In genomic region chr1:39536701-39537100, GRCm38 (mm10) we compare ENCODE assay signal across 8 mouse cellular contexts. TPM values are rescaled to one million over a fixed set of nuclear protein-coding genes. Genes with fewer than 3 reads are reported as not detected.
DNase-seq lines count a peak whose midpoint lies in the region; ATAC-seq and TF ChIP-seq lines count a peak whose summit lies in the region.

No protein-coding gene starts in this region.

- peak overlapping the region; percentile 88 for H3K4me2 ChIP-seq in liver, embryonic 11.5 days

- no peak for TF ChIP-seq CTCF in spleen, adult 2 months (IDR thresholded peaks at IDR 0.05; ENCODE audit: extremely low read depth, insufficient read depth, insufficient read length, insufficient replicate concordance)

- peaks cover 9% of the 10 kb centered on the region for H3K9me3 ChIP-seq in erythroblast, embryonic 14.5 days (ENCODE audit: control insufficient read depth, low read length)
- peaks cover 6% of the 10 kb centered on the region for H3K9me3 ChIP-seq in liver, embryonic 11.5 days (ENCODE audit: control insufficient read depth, low read length)

- peak overlapping the region; percentile 87 for H3K9ac ChIP-seq in liver, embryonic 11.5 days (ENCODE audit: low read depth, low read length)

- H3K27me3 ChIP-seq in erythroblast, embryonic 14.5 days (ENCODE audit: control insufficient read depth), result no peaks in the 10 kb centered on the region; the same call in 1 of the 2 replicates
- no peaks in the 10 kb centered on the region for H3K27me3 ChIP-seq in spleen, adult 2 months (ENCODE audit: control insufficient read depth, insufficient read depth, low read length)
- H3K27me3 ChIP-seq in liver, embryonic 11.5 days (replicated peaks; ENCODE audit: control insufficient read depth, insufficient read depth, low read length), result no peaks in the 10 kb centered on the region

- H3K27ac ChIP-seq in spleen, adult 2 months (ENCODE audit: insufficient read depth, low read length), result no peak overlapping the region
- H3K27ac ChIP-seq in liver, embryonic 11.5 days (ENCODE audit: low read depth, low read length), result no peak overlapping the region

- H3K4me1 ChIP-seq in erythroblast, embryonic 14.5 days (ENCODE audit: control insufficient read depth), result peaks cover 27% of the 10 kb centered on the region
- peaks cover 5% of the 10 kb centered on the region; the same call in 1 of the 2 replicates for H3K4me1 ChIP-seq in spleen, adult 2 months (ENCODE audit: control insufficient read depth, insufficient read depth, insufficient read length)
- H3K4me1 ChIP-seq in liver, embryonic 11.5 days (replicated peaks; ENCODE audit: control insufficient read depth, insufficient read depth, low read length), result peaks cover 6% of the 10 kb centered on the region; the same call in 1 of the 2 replicates

- peaks cover 42% of the 10 kb centered on the region for H3K36me3 ChIP-seq in erythroblast, embryonic 14.5 days (ENCODE audit: control insufficient read depth)
- peaks cover 21% of the 10 kb centered on the region for H3K36me3 ChIP-seq in spleen, adult 2 months (ENCODE audit: control insufficient read depth, insufficient read depth, low read length)
- peaks cover 30% of the 10 kb centered on the region for H3K36me3 ChIP-seq in liver, embryonic 11.5 days (ENCODE audit: control insufficient read depth, insufficient read depth, low read length)

- 41% methylated on average over 7 of the region's 7 CpGs for WGBS in spleen, adult 2 months
- 41% methylated on average over 7 of the region's 7 CpGs for WGBS in liver, embryonic 11.5 days

- no peak for ATAC-seq in erythroblast, adult 5-6 weeks (replicated peaks; ENCODE audit: low FRiP score, poor library complexity, severe bottlenecking)
- ATAC-seq in liver, embryonic 11.5 days (replicated peaks; ENCODE audit: low FRiP score), result no peak
- no peak for ATAC-seq in erythroid progenitor cell, adult 5-6 weeks (replicated peaks; ENCODE audit: low FRiP score, poor library complexity, severe bottlenecking)

- DNase-seq in spleen, adult 2 months (ENCODE audit: low read depth in 1 of 2, low spot score in 2 of 2), result no peak
- DNase-seq in spleen, adult 18-20 months, result no peak
- no peak for DNase-seq in liver, embryonic 11.5 days (ENCODE audit: low spot score)
- DNase-seq in urinary bladder, postnatal 36 days (ENCODE audit: low spot score in 2 of 2), result no peak
- DNase-seq in adrenal gland, adult 18-20 months (ENCODE audit: low spot score in 2 of 2), result no peak

- peak overlapping the region; percentile 79 for H3K4me3 ChIP-seq in erythroblast, embryonic 14.5 days (replicated peaks)
- H3K4me3 ChIP-seq in spleen, adult 2 months (ENCODE audit: extremely low read depth, insufficient read depth, insufficient read length), result peak overlapping the region; percentile 84; the same call in 1 of the 2 replicates
- peak overlapping the region; percentile 94 for H3K4me3 ChIP-seq in liver, embryonic 11.5 days (ENCODE audit: low read depth, low read length)

- TF ChIP-seq POLR2A in spleen, adult 2 months (IDR thresholded peaks at IDR 0.05; ENCODE audit: low read depth, low read length), result no peak

RNA-seq across cellular contexts. Expression of gene Cnot11, which starts 1.9 kb away (rescaled TPM):
- polyA plus RNA-seq in erythroblast, embryonic 14.5 days (2012), result 3.5 and 3.7 TPM in 2 replicates
- 4.0 and 7.9 TPM in 2 replicates for total RNA-seq in erythroblast, adult 5-6 weeks (2015; ENCODE audit: low replicate concordance)
- 4.1 and 9.5 TPM in 2 replicates for total RNA-seq in erythroblast, adult 5-6 weeks (2017; ENCODE audit: low replicate concordance)
- 11.2 and 17.9 TPM in 2 replicates for polyA plus RNA-seq in spleen, adult 2 months (2012; rRNA removed)
- 24.3 and 26.3 TPM in 2 replicates for polyA plus RNA-seq in liver, embryonic 11.5 days (2014; fragmentation: Nextera tagmentation; extraction: Ambion mirVana)
- 6.1 and 6.3 TPM in 2 replicates for total RNA-seq in erythroid progenitor cell, adult 5-6 weeks (2015; ENCODE audit: low replicate concordance)
- 9.9 and 17.3 TPM in 2 replicates for total RNA-seq in erythroid progenitor cell, adult 5-6 weeks (2017; ENCODE audit: low replicate concordance)
- total RNA-seq in adrenal gland, adult 18-20 months (2021), result 10 to 100 TPM; 15.3 to 16.7 TPM

RNA-seq across cellular contexts. Expression of gene Rnf149, which starts 40.5 kb away (rescaled TPM):
- polyA plus RNA-seq in erythroblast, embryonic 14.5 days (2012), result 0.67 and 1.2 TPM in 2 replicates
- total RNA-seq in erythroblast, adult 5-6 weeks (2015; ENCODE audit: low replicate concordance), result 8.6 and 11.5 TPM in 2 replicates
- total RNA-seq in erythroblast, adult 5-6 weeks (2017; ENCODE audit: low replicate concordance), result 12.0 and 14.9 TPM in 2 replicates
- polyA plus RNA-seq in spleen, adult 2 months (2012; rRNA removed), result 15.5 and 20.8 TPM in 2 replicates
- polyA plus RNA-seq in liver, embryonic 11.5 days (2014; fragmentation: Nextera tagmentation; extraction: Ambion mirVana), result 27.5 and 29.6 TPM in 2 replicates
- 2.2 and 9.2 TPM in 2 replicates for total RNA-seq in erythroid progenitor cell, adult 5-6 weeks (2015; ENCODE audit: low replicate concordance)
- total RNA-seq in erythroid progenitor cell, adult 5-6 weeks (2017; ENCODE audit: low replicate concordance), result 10.1 and 11.0 TPM in 2 replicates
- total RNA-seq in adrenal gland, adult 18-20 months (2021), result 10 to 100 TPM; 36.6 to 45.2 TPM

RNA-seq across cellular contexts. Expression of gene Tbc1d8, which starts 58.1 kb away (rescaled TPM):
- polyA plus RNA-seq in erythroblast, embryonic 14.5 days (2012), result 0.01 and 0.08 TPM in 2 replicates
- total RNA-seq in erythroblast, adult 5-6 weeks (2015; ENCODE audit: low replicate concordance), result 29.5 and 36.5 TPM in 2 replicates
- 9.6 and 12.0 TPM in 2 replicates for total RNA-seq in erythroblast, adult 5-6 weeks (2017; ENCODE audit: low replicate concordance)
- polyA plus RNA-seq in spleen, adult 2 months (2012; rRNA removed), result 21.8 and 26.2 TPM in 2 replicates
- polyA plus RNA-seq in liver, embryonic 11.5 days (2014; fragmentation: Nextera tagmentation; extraction: Ambion mirVana), result 6.7 and 9.3 TPM in 2 replicates
- total RNA-seq in erythroid progenitor cell, adult 5-6 weeks (2015; ENCODE audit: low replicate concordance), result 25.2 and 43.2 TPM in 2 replicates
- total RNA-seq in erythroid progenitor cell, adult 5-6 weeks (2017; ENCODE audit: low replicate concordance), result 3.3 and 6.9 TPM in 2 replicates
- 10 to 100 TPM in 1 of 2 experiments, 1 to 10 TPM in 1; 7.6 to 14.6 TPM for total RNA-seq in adrenal gland, adult 18-20 months (2021)
